Mouse (Mus musculus) MEL (cell line): Measurements from ENCODE around the gene Usp11. TPM values are rescaled to one million over a fixed set of nuclear protein-coding genes. Genes with fewer than 3 reads are reported as not detected.

Source experiments
- DNase-seq: peaks from one replicate; pipeline ENCODE4 v3.0.0; 2011; ENCODE audit warnings: low read depth, low spot score
- H3K27ac ChIP-seq: 2 replicates; pipeline ENCODE4 v1.5.1; 2012; ENCODE audit warnings: low read depth, mild to moderate bottlenecking, control low read depth, low read length, moderate library complexity; ENCODE audit not compliant: control insufficient read depth
- H3K27me3 ChIP-seq, 2 experiments: fragments of 150-350 bp in 1 of 2; sonication (generic) in 1 of 2; 2 replicates each; pipeline ENCODE4 v1.6.1; 2012; ENCODE audit warnings: low read length in 2 of 2, mild to moderate bottlenecking in 2 of 2, improper control_type of control experiment in 1 of 2, moderate library complexity in 1 of 2; ENCODE audit not compliant: insufficient read depth in 2 of 2, control insufficient read depth in 1 of 2
- H3K36me3 ChIP-seq, 2 experiments: 2 replicates each; pipeline ENCODE4 v1.6.1; 2012 to 2014; ENCODE audit warnings: low read length in 2 of 2, improper control_type of control experiment in 1 of 2, inconsistent platforms in 1 of 2, mild to moderate bottlenecking in 1 of 2; ENCODE audit not compliant: insufficient read depth in 2 of 2, control insufficient read depth in 1 of 2
- H3K4me1 ChIP-seq, 2 experiments: fragments of 150-350 bp in 1 of 2; sonication (generic) in 1 of 2; 2 replicates each; pipeline ENCODE4 v1.6.1; 2012; ENCODE audit warnings: low read length in 2 of 2, improper control_type of control experiment in 1 of 2, mild to moderate bottlenecking in 1 of 2; ENCODE audit not compliant: insufficient read depth in 2 of 2, control insufficient read depth in 1 of 2
- H3K4me3 ChIP-seq, 2 experiments: fragments of 150-350 bp in 1 of 2; sonication (generic) in 1 of 2; 2 replicates each; pipeline ENCODE4 v1.5.1; 2012; ENCODE audit warnings: low read depth in 2 of 2, low read length in 2 of 2, mild to moderate bottlenecking in 2 of 2, moderate library complexity in 2 of 2, control low read depth in 1 of 2, improper control_type of control experiment in 1 of 2; ENCODE audit not compliant: control insufficient read depth in 1 of 2, insufficient read depth in 1 of 2
- H3K79me2 ChIP-seq: 2 replicates; pipeline ENCODE4 v1.6.1; 2012; ENCODE audit warnings: mild to moderate bottlenecking, low read length, moderate library complexity; ENCODE audit not compliant: control insufficient read depth, poor library complexity, insufficient read depth
- H3K9ac ChIP-seq: 2 replicates; pipeline ENCODE4 v1.6.1; 2012; ENCODE audit warnings: low read depth, mild to moderate bottlenecking, control low read depth, low read length, moderate library complexity; ENCODE audit not compliant: control insufficient read depth, poor library complexity, severe bottlenecking
- H3K9me3 ChIP-seq: fragments of 150-350 bp; sonication (generic); replicated peaks from 2 replicates; pipeline ENCODE4 v1.6.1; 2012; ENCODE audit warnings: mild to moderate bottlenecking, low read length, improper control_type of control experiment, moderate library complexity; ENCODE audit not compliant: insufficient read depth
- BHLHE40 ChIP-seq: IDR thresholded peaks from 2 replicates; pipeline ENCODE4 v1.6.1; 2012; ENCODE audit warnings: low read depth, mild to moderate bottlenecking, inconsistent platforms, low read length, improper control_type of control experiment, borderline replicate concordance
- CHD1 ChIP-seq: IDR thresholded peaks from 2 replicates; pipeline ENCODE4 v1.6.1; 2012; ENCODE audit warnings: low read depth, mild to moderate bottlenecking, inconsistent platforms, low read length, improper control_type of control experiment
- CHD2 ChIP-seq: IDR thresholded peaks from 2 replicates; pipeline ENCODE4 v1.6.1; 2011; ENCODE audit warnings: low read length, improper control_type of control experiment
- CTCF ChIP-seq, 3 experiments: IDR thresholded peaks in 2 of 3; conservative IDR thresholded peaks in 1 of 3; 2 replicates each; pipeline ENCODE4 v1.5.1; 2011 to 2012; ENCODE audit warnings: low read length in 3 of 3, low read depth in 2 of 3, mild to moderate bottlenecking in 2 of 3, improper control_type of control experiment in 1 of 3, inconsistent platforms in 1 of 3, mixed read lengths in 1 of 3, moderate library complexity in 1 of 3; ENCODE audit not compliant: control insufficient read depth in 1 of 3, insufficient read depth in 1 of 3, poor library complexity in 1 of 3, severe bottlenecking in 1 of 3
- ELF1 ChIP-seq: IDR thresholded peaks from 2 replicates; pipeline ENCODE4 v1.6.1; 2014; ENCODE audit warnings: low read depth, mild to moderate bottlenecking, inconsistent platforms, low read length, improper control_type of control experiment, moderate library complexity
- EP300 ChIP-seq, 2 experiments: IDR thresholded peaks; 2 replicates each; pipeline ENCODE4 v1.6.1; 2011; ENCODE audit warnings: improper control_type of control experiment in 2 of 2, low read length in 2 of 2, low read depth in 1 of 2, mild to moderate bottlenecking in 1 of 2
- GABPA ChIP-seq: IDR thresholded peaks from 2 replicates; pipeline ENCODE4 v1.6.1; 2012; ENCODE audit warnings: low read depth, mild to moderate bottlenecking, inconsistent platforms, low read length, improper control_type of control experiment, moderate library complexity
- GATA1 ChIP-seq: IDR thresholded peaks from 2 replicates; pipeline ENCODE4 v1.6.1; 2011; ENCODE audit warnings: low read depth, low read length, improper control_type of control experiment
- HCFC1 ChIP-seq: IDR thresholded peaks from 2 replicates; pipeline ENCODE4 v1.6.1; 2012; ENCODE audit warnings: low read depth, mild to moderate bottlenecking, inconsistent platforms, low read length, improper control_type of control experiment, moderate library complexity
- JUND ChIP-seq: IDR thresholded peaks from 2 replicates; pipeline ENCODE4 v1.6.1; 2011; ENCODE audit warnings: low read depth, mild to moderate bottlenecking, improper control_type of control experiment, low read length
- MAFK ChIP-seq: IDR thresholded peaks from 2 replicates; pipeline ENCODE4 v1.6.1; 2011; ENCODE audit warnings: low read depth, mild to moderate bottlenecking, low read length, improper control_type of control experiment, borderline replicate concordance
- MAX ChIP-seq: IDR thresholded peaks from 2 replicates; pipeline ENCODE4 v1.6.1; 2011; ENCODE audit warnings: low read length, improper control_type of control experiment
- MAZ ChIP-seq: IDR thresholded peaks from 2 replicates; pipeline ENCODE4 v1.6.1; 2012; ENCODE audit warnings: low read depth, mild to moderate bottlenecking, inconsistent platforms, low read length, improper control_type of control experiment
- MEF2A ChIP-seq: IDR thresholded peaks from 2 replicates; pipeline ENCODE4 v1.6.1; 2014; ENCODE audit warnings: low read depth, mild to moderate bottlenecking, inconsistent platforms, low read length, improper control_type of control experiment; ENCODE audit not compliant: poor library complexity, insufficient replicate concordance, severe bottlenecking; ENCODE audit errors: extremely low read depth
- MXI1 ChIP-seq: IDR thresholded peaks from 2 replicates; pipeline ENCODE4 v1.6.1; 2011; ENCODE audit warnings: mild to moderate bottlenecking, low read depth, low read length, improper control_type of control experiment
- MYC ChIP-seq: IDR thresholded peaks from 2 replicates; pipeline ENCODE4 v1.6.1; 2011; ENCODE audit warnings: low read depth, mild to moderate bottlenecking, low read length, improper control_type of control experiment, moderate library complexity
- NRF1 ChIP-seq: IDR thresholded peaks from 2 replicates; pipeline ENCODE4 v1.6.1; 2014; ENCODE audit warnings: low read depth, mild to moderate bottlenecking, inconsistent platforms, low read length, improper control_type of control experiment, moderate library complexity; ENCODE audit not compliant: poor library complexity, insufficient read depth, severe bottlenecking
- RAD21 ChIP-seq: IDR thresholded peaks from 2 replicates; pipeline ENCODE4 v1.6.1; 2011; ENCODE audit warnings: mild to moderate bottlenecking, low read depth, low read length, improper control_type of control experiment
- SIN3A ChIP-seq: IDR thresholded peaks from 2 replicates; pipeline ENCODE4 v1.6.1; 2012; ENCODE audit warnings: low read length, improper control_type of control experiment, inconsistent platforms
- SMC3 ChIP-seq: IDR thresholded peaks from 2 replicates; pipeline ENCODE4 v1.6.1; 2011; ENCODE audit warnings: low read depth, low read length, improper control_type of control experiment
- TAL1 ChIP-seq: IDR thresholded peaks from 2 replicates; pipeline ENCODE4 v1.6.1; 2012; ENCODE audit warnings: mild to moderate bottlenecking, inconsistent platforms, low read length, moderate library complexity, mixed read lengths
- TCF12 ChIP-seq: IDR thresholded peaks from 2 replicates; pipeline ENCODE4 v1.6.1; 2014; ENCODE audit warnings: low read depth, mild to moderate bottlenecking, inconsistent platforms, low read length, improper control_type of control experiment, moderate library complexity
- USF1 ChIP-seq: IDR thresholded peaks from 2 replicates; pipeline ENCODE4 v1.6.1; 2014; ENCODE audit warnings: low read depth, mild to moderate bottlenecking, inconsistent platforms, low read length, improper control_type of control experiment, moderate library complexity
- ZMIZ1 ChIP-seq: IDR thresholded peaks from 2 replicates; pipeline ENCODE4 v1.6.1; 2012; ENCODE audit warnings: low read depth, mild to moderate bottlenecking, inconsistent platforms, low read length, improper control_type of control experiment, moderate library complexity
- polyA plus RNA-seq, 2 experiments: library from polyadenylated mRNA; stranded (reverse) in 1 of 2; unstranded in 1 of 2; fragments of >175 nt in 1 of 2; fragments of >200 nt in 1 of 2; gene quantifications; 2 replicates each; pipeline versions ENCODE4 v1.2.1 to v1.2.4; 2012; ENCODE audit warnings: low replicate concordance in 2 of 2, low read depth in 1 of 2; ENCODE audit not compliant: insufficient read length in 2 of 2, insufficient read depth in 1 of 2, missing spikeins in 1 of 2
- total RNA-seq: library from RNA; depleted of rRNA; stranded (reverse); fragments of 300-350 nt; gene quantifications from 2 replicates; pipeline ENCODE4 v1.2.3, GENCODE M21; 2012

The Usp11 gene
- total and polyA plus RNA-seq, 3 experiments, result 13.8 to 34.4 TPM; not detected in 1

- Histone ChIP-seq H3K79me2 (peaks cover 27% of the 10 kb centered on the region), H3K27me3 (no peaks in the 10 kb centered on the region), H3K4me1 (peaks cover 3 to 12% of the 10 kb centered on the region in 2 experiments; a peak in 3 of 4 replicates), H3K27ac (no peak overlapping the region), H3K4me3 (no peak overlapping the region), H3K9me3 (no peaks in the 10 kb centered on the region), H3K9ac (no peak overlapping the region), H3K36me3 (peaks cover 13 to 19% of the 10 kb centered on the region in 2 experiments)
- TF ChIP-seq MYC, result no peak
- TF ChIP-seq GABPA, result no peak
- no peak for TF ChIP-seq CTCF (IDR thresholded peaks at IDR 0.05 in 2 of 3, conservative IDR thresholded peaks at IDR 0.05 in 1 of 3; ENCODE audit: control insufficient read depth in 1 of 3, insufficient read depth in 1 of 3, low read depth in 2 of 3, low read length in 3 of 3, poor library complexity in 1 of 3, severe bottlenecking in 1 of 3)
- TF ChIP-seq CHD2, result no peak
- TF ChIP-seq RAD21, result no peak
- no peak for TF ChIP-seq ELF1
- TF ChIP-seq MAZ, result no peak
- no peak for TF ChIP-seq MEF2A
- no peak for TF ChIP-seq MXI1
- no peak for TF ChIP-seq TCF12
- no peak for TF ChIP-seq TAL1
- no peak for DNase-seq
Measured at GRCm38 (mm10) chrX:20692616-20693015, 11.1 kb upstream of the Usp11 start.

GRCm38 (mm10) chrX:20695842-20696241, 7.9 kb upstream of the Usp11 start:
- no peak overlapping the region for H3K27ac ChIP-seq
- no peaks in the 10 kb centered on the region for H3K9me3 ChIP-seq
- H3K4me1 ChIP-seq, result peaks cover 0 to 3% of the 10 kb centered on the region in 2 experiments; a peak in 2 of 4 replicates
- no peak overlapping the region for H3K9ac ChIP-seq
- H3K79me2 ChIP-seq, result peaks cover 3% of the 10 kb centered on the region
- H3K4me3 ChIP-seq, result no peak overlapping the region
- no peak for TF ChIP-seq MXI1
- TF ChIP-seq GATA1, result no peak
- TF ChIP-seq BHLHE40, result no peak
- no peak for TF ChIP-seq CTCF (IDR thresholded peaks at IDR 0.05 in 2 of 3, conservative IDR thresholded peaks at IDR 0.05 in 1 of 3; ENCODE audit: control insufficient read depth in 1 of 3, insufficient read depth in 1 of 3, low read depth in 2 of 3, low read length in 3 of 3, poor library complexity in 1 of 3, severe bottlenecking in 1 of 3)
- TF ChIP-seq RAD21, result no peak
- no peak for TF ChIP-seq USF1
- TF ChIP-seq SMC3, result no peak
- TF ChIP-seq TCF12, result no peak
- no peak for TF ChIP-seq MYC
- TF ChIP-seq SIN3A, result no peak
- TF ChIP-seq EP300 (IDR thresholded peaks at IDR 0.05; ENCODE audit: low read depth in 1 of 2, low read length in 2 of 2), result no peak
- TF ChIP-seq MAFK, result no peak
- no peak for TF ChIP-seq ZMIZ1
- TF ChIP-seq NRF1, result no peak
- TF ChIP-seq JUND, result no peak
- TF ChIP-seq HCFC1, result no peak
- TF ChIP-seq MAX, result no peak
- TF ChIP-seq CHD1, result no peak
- TF ChIP-seq, all 39 proteins: peak for 0
- no peak for DNase-seq
- Histone ChIP-seq H3K36me3 (peaks cover 6 to 18% of the 10 kb centered on the region in 2 experiments), H3K27me3 (no peaks in the 10 kb centered on the region)
